Mouse (Mus musculus) spleen, postnatal 10 days (tissue): ENCODE results near the gene Ear1.
"Not testable (repeated sequence)": the region's sequence is repeated elsewhere in the genome, so short reads cannot be mapped to it uniquely, and the experiment has no call there.

Source experiments
- DNase-seq, 2 experiments: peaks; one replicate each; pipeline ENCODE4 v3.0.0; 2021 to 2022; ENCODE audit warnings: low spot score in 2 of 2

Gene Ear1

DNA sequence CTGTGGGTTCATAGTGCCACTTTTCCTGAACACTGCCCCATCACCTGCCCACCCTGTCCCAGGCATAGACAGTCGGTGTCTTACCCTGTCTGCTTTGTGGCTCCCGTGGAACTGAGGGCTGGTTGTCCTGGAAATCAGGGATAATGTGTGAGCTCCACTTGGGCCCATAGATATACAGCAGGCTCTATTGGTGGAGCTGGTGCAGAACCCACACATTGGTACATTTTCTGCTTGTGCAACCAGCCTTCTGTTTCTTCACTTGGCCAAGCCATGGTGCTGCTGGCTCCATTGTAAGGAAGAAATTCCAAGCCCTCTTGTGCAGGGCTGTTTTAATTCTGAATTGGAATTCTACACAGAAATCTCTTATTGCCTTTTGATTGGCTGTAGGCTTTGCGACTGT lies at the start of gene Ear1:
Gene Ear1, minus strand, starts transcription at position 101 of the 400 bp plus-strand sequence.
- DNase-seq: not testable (repeated sequence)

DNA sequence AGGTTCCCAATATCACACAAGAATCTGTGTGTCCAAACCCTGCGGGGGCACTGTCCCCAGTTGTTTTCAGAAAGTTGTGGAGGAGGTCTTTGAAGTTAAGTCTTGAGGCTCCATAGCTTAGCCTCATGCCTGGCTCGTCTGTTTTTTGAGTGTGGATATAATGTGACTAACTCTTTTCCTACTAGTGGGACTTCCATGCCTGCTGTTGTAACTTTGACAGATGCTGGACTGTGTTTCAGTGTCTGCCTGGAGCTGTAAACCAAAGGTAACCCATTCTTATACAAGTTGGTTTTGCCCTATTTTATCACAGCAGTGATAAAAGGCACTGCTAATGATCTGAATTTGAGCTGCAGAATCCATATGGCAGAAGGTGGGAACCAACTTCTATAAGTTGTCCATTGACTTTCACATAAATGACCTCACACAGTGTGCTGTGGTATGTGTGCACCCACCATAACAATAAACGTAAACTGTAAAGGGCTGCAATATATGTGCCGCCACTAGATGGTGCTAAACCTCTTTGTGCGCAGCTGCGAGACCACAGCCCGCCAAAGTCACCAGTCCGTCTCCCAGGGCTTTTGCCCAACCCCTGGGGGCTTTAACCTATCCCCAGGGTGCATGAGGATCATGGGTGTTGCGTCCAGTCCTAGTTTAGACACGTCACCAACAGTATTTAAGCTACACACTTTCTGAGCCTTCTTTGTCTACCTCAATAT lies 49.5 kb upstream of the Ear1 start, which contains the start of gene Gm8113:
Gene Gm8113, plus strand, starts transcription at position 703 of the 716 bp plus-strand sequence.
- peak; percentile 12 to 56 for DNase-seq

DNA sequence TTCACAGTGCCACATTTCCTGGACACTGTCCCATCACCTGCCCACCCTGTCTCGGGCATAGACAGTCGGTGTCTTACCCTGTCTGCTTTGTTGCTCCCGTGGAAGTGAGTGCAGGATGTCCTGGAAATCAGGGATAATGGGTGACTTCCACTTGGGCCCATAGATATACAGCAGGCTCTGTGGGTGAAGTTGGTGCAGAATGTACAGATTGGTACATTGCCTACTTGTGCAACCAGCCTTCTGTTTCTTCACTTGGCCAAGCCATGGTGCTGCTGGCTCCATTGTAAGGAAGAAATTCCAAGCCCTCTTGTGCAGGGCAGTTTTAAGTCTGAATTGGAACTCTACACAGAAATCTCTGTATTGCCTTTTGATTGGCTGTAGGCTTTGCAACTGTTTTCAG lies 48.1 kb upstream of the Ear1 start, which contains the start of gene Ear10:
Gene Ear10, minus strand, starts transcription at position 101 of the 400 bp plus-strand sequence.
- DNase-seq: not testable (repeated sequence)

DNA sequence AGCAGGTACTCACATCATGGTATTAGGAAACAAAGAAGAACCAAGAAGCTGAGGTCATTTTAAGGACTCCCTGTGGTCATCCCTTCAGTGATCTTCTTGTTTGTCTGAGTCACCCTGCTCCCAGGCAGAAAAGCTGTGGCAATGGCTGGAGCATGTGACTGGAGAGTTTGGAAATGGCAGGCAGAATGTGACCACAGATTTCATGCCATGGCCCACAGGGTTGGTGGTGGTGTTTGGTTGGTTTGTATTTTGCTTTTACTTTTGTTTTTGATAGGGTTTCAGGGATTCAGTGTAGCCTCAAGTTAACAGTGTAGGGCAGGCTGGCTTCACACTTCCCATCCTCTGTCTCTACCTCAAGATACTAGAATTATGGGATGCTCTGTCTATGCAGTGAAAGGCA lies 42.9 kb upstream of the Ear1 start:
- not testable (repeated sequence) for DNase-seq

DNA sequence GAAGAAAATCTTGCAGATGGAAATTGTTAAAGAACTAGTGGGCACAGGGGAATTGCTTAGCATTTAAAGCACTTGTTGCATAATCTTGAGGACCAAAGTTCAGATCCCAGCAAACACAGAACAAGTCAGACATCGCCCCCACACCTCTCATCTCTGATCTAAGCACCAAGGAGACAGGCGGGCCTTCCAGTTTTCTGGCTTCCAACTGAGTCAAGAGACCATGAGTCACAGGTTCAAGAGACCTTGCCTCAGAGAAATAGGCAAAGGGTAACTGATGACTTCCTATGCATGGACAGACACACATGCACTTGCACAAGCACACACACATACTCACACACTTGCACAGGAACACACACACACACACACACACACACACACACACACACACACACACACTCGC lies 23.3 kb upstream of the Ear1 start:
- not testable (repeated sequence) for DNase-seq

DNA sequence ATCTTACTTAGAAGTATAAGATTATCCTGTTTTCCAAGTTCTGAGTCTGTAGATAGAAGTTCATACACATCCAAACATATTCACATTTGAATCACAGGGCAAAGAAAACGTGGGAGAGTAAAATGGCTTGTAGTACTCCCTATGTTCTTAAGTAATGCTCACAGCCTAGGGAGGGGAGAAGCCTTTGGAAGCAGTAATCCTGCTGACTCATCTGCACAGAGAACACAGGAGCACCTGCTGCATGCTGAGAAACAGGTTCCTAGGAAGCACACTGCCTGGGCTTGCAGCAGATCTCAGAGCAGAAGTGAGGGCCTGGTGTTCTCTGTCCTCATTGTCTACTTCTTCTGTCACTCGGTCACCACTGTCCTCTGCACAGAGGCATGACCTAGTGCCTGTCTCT lies 20.0 kb upstream of the Ear1 start:
- DNase-seq: not testable (repeated sequence)

DNA sequence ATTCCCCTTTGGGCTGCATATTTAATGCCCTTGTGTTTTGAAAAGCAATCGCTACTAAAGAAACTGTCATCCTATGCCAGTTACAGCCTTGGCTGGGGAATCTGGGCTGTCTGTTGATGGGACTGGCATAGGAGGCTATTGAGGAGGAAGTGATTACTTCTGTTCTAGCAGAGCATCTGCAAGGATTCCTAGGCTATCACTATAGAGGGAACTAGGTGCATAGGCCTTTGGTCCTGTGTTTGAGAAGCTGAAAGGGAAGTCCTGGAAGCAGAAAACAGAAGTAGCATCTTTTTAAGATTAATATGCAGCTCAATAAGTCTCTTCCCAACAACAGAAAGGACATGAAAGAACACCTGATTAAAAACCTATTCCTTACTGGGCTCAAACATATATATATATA lies 16.0 kb upstream of the Ear1 start:
- DNase-seq: not testable (repeated sequence)

DNA sequence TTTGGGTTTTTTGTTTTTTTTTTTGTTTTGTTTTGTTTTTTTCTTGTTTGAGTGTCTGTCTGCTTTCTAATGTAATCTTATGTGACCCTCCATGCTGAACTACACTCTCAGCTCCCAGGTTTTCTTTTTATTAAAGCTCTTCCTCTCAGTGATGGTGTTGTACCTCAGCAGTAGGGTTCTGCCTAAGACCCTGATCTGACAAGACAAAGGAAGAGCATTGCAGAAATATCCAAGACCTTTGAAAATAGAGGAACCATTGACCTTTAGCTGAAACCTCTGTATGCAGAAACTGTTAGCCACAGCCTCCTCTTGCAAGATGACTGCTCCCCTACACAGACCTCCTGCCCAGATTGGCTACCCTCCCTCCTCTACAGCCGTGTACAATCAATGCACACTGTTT lies 10.9 kb upstream of the Ear1 start:
- DNase-seq: not testable (repeated sequence)

DNA sequence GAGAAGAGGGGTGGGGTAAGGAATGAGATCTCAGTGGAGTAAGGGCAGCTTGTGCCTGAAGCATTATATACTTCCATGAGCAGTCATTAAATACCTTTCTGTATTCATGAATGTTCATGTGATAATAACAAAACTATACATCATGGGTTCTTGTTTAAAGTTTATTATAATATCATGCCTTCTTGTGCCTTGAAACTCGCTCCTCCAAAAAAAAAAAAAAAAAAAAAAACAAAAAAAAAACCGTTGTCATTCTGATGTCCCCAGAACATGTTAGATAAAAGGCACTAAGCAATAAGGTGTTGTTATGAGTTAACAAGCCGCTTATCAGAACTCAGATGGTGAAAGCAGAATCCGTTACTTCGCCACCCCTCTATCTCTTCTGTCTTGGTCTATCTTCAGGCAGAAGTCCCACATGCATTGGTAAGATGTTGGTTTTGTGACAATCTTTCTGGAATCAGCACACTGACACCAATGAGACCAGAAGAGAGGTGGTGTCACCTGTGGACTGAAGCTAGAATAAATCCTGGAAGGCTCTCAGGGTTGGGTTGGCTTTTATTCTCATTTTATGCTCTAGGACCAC lies 4.7 kb upstream of the Ear1 start:
- DNase-seq: not testable (repeated sequence)

DNA sequence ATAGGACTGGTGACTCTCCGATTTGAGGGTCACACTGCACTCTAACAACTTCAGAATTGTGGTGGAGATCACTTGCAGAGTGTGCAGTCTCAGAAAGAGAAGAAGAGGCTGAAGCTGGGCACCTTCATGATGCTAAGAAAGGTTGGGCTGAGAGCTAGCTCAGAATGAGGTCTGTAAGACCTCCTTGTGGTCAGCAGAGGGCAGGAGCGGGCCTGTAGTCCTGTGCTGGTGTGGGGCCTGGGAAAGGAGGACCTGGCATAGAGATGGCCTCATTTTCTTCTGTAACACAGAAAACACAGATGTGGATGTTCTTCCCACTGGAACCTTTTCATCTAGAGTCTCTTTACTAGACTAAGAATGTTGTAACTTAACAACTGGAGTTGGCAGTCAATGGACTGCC lies 2.5 kb upstream of the Ear1 start:
- not testable (repeated sequence) for DNase-seq

DNA sequence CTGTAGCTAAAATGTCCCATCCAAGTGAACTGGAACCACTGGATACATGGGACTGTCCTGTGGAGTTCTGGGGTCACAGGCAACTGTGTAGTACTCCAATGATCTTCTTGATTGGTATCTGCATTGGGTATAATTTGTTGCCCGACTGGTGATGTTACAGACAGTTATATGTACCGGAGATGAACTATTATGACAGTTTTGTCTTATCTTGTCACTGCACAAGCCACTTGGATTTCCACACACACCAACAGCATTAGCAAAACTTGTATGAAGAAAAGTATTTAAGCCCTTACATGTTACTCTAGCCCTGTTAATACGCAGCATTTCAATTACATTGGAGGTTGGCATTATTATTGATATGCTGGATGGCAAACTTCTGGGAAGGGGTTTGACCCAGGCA lies 455 bp downstream of the Ear1 start:
- not testable (repeated sequence) for DNase-seq

DNA sequence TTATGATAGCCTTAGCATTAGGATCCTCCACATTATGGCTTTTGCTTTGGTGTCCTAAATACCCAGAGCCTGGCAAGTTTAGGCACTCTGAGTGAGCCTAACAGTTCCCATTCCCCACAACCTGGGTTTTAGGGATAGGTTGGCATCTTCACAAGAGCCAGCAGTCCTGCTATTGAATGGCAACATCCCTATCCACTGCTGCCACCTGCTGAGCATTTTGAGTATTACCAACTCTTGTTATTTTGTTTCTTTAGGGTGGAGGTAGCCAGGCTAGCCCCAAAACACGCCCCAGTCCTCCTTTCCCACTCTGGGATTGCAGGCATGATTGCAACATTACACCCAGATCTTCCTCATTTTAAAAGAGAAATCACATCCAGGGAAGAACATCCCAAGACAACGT lies 14.8 kb downstream of the Ear1 start:
- DNase-seq: peak in 1 of 2 experiments; percentile 11

DNA sequence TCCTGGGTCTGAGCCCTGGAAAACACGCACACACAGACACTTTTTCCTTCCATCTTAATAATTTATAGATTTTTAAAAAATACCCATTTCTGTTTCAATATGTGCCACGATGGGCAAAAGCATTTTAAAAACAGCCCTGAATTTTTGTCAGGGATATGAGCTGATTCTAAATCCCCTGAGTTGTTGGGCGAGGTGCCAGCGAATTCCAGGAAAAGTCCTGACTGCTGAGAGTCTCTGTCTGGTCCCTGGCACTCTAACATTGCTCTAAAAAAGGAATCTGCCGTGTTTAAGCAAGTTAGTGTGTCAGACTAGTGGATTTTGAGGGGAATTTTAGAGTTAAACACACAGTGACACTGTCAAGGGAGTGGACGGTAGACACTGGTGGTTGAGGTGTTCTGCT lies 15.9 kb downstream of the Ear1 start:
- not testable (repeated sequence) for DNase-seq

DNA sequence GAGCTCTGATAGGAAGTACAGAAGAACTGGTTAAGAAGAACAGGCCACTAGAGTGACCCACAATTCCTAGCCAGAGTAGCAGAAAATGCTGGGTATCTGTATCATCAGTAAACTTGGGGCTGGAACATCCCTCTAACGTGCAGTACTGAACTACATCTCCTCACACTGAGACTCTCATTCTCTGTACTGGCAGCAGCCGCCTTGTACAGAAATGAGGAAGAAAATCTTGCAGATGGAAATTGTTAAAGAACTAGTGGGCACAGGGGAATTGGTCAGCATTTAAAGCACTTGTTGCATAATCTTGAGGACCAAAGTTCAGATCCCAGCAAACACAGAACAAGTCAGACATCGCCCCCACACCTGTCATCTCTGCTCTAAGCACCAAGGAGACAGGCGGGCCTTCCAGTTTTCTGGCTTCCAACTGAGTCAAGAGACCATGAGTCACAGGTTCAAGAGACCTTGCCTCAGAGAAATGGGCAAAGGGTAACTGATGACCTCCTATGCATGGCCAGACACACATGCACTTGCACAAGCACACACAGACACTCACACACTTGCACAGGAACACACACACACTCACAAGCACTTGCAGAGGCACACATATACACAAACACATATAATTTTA lies 31.3 kb downstream of the Ear1 start:
- DNase-seq: not testable (repeated sequence)

DNA sequence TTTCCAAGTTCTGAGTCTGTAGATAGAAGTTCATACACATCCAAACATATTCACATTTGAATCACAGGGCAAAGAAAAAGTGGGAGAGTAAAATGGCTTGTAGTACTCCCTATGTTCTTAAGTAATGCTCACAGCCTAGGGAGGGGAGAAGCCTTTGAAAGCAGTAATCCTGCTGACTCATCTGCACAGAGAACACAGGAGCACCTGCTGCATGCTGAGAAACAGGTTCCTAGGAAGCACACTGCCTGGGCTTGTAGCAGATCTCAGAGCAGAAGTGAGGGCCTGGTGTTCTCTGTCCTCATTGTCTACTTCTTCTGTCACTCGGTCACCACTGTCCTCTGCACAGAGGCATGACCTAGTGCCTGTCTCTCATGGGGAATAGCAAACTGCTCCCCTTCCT lies 34.3 kb downstream of the Ear1 start:
- DNase-seq: not testable (repeated sequence)

DNA sequence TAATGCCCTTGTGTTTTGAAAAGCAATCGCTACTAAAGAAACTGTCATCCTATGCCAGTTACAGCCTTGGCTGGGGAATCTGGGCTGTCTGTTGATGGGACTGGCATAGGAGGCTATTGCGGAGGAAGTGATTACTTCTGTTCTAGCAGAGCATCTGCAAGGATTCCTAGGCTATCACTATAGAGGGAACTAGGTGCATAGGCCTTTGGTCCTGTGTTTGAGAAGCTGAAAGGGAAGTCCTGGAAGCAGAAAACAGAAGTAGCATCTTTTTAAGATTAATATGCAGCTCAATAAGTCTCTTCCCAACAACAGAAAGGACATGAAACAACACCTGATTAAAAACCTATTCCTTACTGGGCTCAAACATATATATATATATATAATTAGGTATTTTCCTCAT lies 40.0 kb downstream of the Ear1 start:
- not testable (repeated sequence) for DNase-seq

DNA sequence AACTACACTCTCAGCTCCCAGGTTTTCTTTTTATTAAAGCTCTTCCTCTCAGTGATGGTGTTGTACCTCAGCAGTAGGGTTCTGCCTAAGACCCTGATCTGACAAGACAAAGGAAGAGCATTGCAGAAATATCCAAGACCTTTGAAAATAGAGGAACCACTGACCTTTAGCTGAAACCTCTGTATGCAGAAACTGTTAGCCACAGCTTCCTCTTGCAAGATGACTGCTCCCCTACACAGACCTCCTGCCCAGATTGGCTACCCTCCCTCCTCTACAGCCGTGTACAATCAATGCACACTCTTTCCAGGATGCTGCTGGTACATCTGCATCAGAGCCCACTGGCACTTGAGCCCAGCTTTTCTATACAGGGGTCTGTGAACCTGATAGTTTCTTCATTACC lies 44.9 kb downstream of the Ear1 start:
- not testable (repeated sequence) for DNase-seq

DNA sequence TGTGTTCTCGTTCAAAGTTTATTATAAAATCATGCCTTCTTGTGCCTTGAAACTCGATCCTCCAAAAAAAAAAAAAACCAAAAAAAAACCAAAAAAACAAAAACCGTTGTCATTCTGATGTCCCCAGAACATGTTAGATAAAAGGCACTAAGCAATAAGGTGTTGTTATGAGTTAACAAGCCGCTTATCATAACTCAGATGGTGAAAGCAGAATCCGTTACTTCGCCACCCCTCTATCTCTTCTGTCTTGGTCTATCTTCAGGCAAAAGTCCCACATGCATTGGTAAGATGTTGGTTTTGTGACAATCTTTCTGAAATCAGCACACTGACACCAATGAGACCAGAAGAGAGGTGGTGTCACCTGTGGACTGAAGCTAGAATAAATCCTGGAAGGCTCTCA lies 51.1 kb downstream of the Ear1 start:
- not testable (repeated sequence) for DNase-seq

DNA sequence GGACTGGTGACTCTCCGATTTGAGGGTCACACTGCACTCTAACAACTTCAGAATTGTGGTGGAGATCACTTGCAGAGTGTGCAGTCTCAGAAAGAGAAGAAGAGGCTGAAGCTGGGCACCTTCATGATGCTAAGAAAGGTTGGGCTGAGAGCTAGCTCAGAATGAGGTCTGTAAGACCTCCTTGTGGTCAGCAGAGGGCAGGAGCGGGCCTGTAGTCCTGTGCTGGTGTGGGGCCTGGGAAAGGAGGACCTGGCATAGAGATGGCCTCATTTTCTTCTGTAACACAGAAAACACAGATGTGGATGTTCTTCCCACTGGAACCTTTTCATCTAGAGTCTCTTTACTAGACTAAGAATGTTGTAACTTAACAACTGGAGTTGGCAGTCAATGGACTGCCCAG lies 53.4 kb downstream of the Ear1 start:
- DNase-seq: not testable (repeated sequence)

DNA sequence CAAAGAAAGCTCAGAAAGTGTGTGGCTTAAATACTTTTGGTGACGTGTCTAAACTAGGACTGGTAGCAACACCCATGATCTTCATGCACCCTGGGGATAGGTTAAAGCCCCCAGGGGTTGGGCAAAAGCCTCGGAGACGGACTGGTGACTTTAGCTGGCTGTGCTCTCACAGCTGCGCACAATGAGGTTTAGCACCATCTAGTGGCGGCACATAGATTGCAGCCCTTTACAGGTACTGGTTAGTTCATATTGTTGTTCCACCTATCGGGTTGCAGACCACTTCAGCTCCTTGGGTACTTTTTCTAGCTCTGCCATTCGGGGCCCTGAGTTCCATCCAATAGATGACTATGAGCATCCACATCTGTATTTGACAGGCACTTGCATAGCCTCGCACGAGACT lies 62.9 kb downstream of the Ear1 start:
- DNase-seq: peak; percentile 10 to 32

DNA sequence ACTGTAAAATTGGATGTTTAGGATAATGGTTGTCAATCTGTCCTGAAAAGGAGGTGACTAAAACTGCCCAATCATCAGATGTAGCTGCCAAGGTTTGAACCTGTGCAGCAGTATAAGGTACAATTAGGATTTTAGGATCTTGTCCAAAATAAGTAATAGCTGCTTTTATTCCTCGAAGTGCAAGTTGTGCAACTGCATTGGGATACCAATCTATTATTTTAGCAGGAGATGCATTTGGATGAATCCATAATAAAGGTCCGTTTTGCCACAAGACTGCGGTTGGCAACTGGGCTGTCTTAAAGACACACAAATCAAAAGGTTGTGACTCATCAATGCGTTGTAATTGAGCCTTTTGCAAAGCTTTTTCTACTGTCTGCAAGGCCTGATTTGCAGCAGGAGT lies 67.2 kb downstream of the Ear1 start:
- DNase-seq: not testable (repeated sequence)

DNA sequence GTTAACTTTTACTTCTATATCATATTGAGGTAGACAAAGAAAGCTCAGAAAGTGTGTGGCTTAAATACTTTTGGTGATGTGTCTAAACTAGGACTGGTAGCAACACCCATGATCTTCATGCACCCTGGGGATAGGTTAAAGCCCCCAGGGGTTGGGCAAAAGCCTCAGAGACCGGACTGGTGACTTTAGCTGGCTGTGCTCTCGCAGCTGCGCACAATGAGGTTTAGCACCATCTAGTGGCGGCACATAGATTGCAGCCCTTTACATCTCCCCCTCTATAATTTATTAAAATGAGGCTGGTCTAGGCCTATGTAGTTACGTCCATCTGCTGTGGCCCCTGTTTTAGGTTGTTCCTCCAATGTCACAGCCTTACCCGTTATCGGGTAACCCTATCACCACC lies 70.9 kb downstream of the Ear1 start:
- not testable (repeated sequence) for DNase-seq
